Mouse (Mus musculus) cortical plate, adult 2 months (tissue): ENCODE measurements at regions not wholly inside any gene's neighbourhood (a gene's known extent, or its start where the extent isn't known, plus 50 kb on each side); places are given as distances from the start of the nearest gene placed in this dataset.
A peak's percentile ranks its signal among the peaks of the same experiment; 100 is the strongest.

ENCODE experiments used
- H3K27ac ChIP-seq: fragments of 200-500 bp; 2 replicates; pipeline ENCODE4 v1.5.1; 2012; ENCODE audit warnings: low read length, control low read depth, inconsistent platforms; ENCODE audit not compliant: insufficient read depth
- H3K4me1 ChIP-seq: fragments of 200-500 bp; 2 replicates; pipeline ENCODE4 v1.6.1; 2011; ENCODE audit warnings: low read length; ENCODE audit not compliant: control insufficient read depth, insufficient read depth
- H3K4me3 ChIP-seq: fragments of 200-500 bp; 2 replicates; pipeline ENCODE4 v1.5.1; 2011; ENCODE audit warnings: mild to moderate bottlenecking, low read length, control low read depth; ENCODE audit not compliant: insufficient read depth
- CTCF ChIP-seq: fragments of 200-500 bp; IDR thresholded peaks from 2 replicates; pipeline ENCODE4 v1.5.1; 2011; ENCODE audit warnings: mild to moderate bottlenecking, control low read depth, low read length; ENCODE audit not compliant: insufficient read depth; ENCODE audit errors: extremely low read depth
- POLR2A ChIP-seq: fragments of 200-500 bp; IDR thresholded peaks from 2 replicates; pipeline ENCODE4 v1.6.1; 2011; ENCODE audit warnings: mild to moderate bottlenecking, low read length, control low read depth; ENCODE audit not compliant: insufficient read depth; ENCODE audit errors: extremely low read depth

- Histone ChIP-seq H3K27ac (no peak overlapping the region), H3K4me1 (no peaks in the 10 kb centered on the region), H3K4me3 (no peak overlapping the region)
- TF ChIP-seq CTCF = no peak
- no peak for TF ChIP-seq POLR2A
These were observed 52.0 kb upstream of the Dynlrb2 start for GRCm38 (mm10) chr8:116452806-116453205.

- Histone ChIP-seq H3K4me1 (no peaks in the 10 kb centered on the region), H3K27ac (no peak overlapping the region), H3K4me3 (no peak overlapping the region)
- TF ChIP-seq CTCF (no peak), POLR2A (no peak)
These were observed 53.4 kb upstream of the Dynlrb2 start for GRCm38 (mm10) chr8:116451397-116451796.

DNA sequence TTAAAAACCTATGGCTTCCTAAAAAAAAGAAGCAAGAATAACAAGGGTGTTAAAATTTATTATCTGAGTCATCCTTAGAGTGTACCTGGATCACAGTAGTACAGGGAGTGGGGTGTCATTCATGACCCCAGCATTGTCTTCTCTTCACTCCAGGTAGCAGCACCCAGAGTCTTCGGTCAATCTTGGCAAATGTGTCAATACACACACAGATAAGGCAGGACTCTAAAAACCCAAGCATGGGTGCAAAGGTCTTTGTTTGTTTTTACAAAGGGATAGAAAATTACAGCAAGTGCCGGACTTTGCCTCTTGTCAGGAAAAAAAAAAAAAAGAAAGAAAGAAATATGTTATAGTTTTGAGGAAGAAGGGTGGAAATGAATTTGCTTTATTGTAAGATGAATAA lies 57.3 kb upstream of the Dynlrb2 start:
- TF ChIP-seq POLR2A = no peak
- TF ChIP-seq CTCF = no peak
- Histone ChIP-seq H3K4me3 (no peak overlapping the region), H3K27ac (no peak overlapping the region), H3K4me1 (no peaks in the 10 kb centered on the region)

- Histone ChIP-seq H3K27ac (no peak overlapping the region), H3K4me3 (no peak overlapping the region), H3K4me1 (no peaks in the 10 kb centered on the region)
- TF ChIP-seq POLR2A (no peak), CTCF (no peak)
These were observed 61.9 kb upstream of the Dynlrb2 start for GRCm38 (mm10) chr8:116442827-116443226.

DNA sequence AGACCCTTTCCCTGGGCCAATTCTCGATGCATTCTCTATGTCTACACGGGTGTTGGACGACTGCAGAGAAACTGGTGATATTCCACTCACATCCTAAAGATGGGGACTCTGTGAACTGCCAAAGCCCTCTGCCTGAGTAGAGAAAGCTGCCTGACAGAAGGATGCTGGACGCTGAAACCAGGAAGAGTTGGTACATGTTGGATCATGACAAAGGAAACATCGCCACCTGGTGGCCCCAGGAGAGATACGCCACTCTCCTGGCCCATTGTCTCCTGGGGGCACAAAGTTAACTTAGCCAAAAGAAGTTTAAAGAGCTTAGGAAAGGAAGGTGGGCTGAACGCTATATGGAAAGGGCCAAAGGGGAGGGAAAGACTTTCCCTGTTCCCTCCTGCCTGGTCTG lies 65.9 kb upstream of the Dynlrb2 start:
- Histone ChIP-seq H3K27ac (no peak overlapping the region), H3K4me3 (no peak overlapping the region), H3K4me1 (no peaks in the 10 kb centered on the region)
- TF ChIP-seq CTCF (peak; percentile 96), POLR2A (no peak)

- H3K4me3 ChIP-seq = no peak overlapping the region
- TF ChIP-seq POLR2A = no peak
- no peak for TF ChIP-seq CTCF
- H3K4me1 ChIP-seq = no peaks in the 10 kb centered on the region
- no peak overlapping the region for H3K27ac ChIP-seq
These were observed 69.3 kb upstream of the Dynlrb2 start for GRCm38 (mm10) chr8:116435268-116435980.

GRCm38 (mm10) chr8:116430051-116430450 lies 74.7 kb upstream of the Dynlrb2 start:
- Histone ChIP-seq H3K4me3 (no peak overlapping the region), H3K4me1 (no peaks in the 10 kb centered on the region), H3K27ac (no peak overlapping the region)
- TF ChIP-seq CTCF (no peak), POLR2A (no peak)

- TF ChIP-seq CTCF (0 out of 2 replicates have a peak, but pooled peaks have one; percentile 18), POLR2A (no peak)
- Histone ChIP-seq H3K4me3 (no peak overlapping the region), H3K4me1 (no peaks in the 10 kb centered on the region), H3K27ac (no peak overlapping the region)
These were observed 75.1 kb upstream of the Dynlrb2 start for GRCm38 (mm10) chr8:116429649-116430048.

DNA sequence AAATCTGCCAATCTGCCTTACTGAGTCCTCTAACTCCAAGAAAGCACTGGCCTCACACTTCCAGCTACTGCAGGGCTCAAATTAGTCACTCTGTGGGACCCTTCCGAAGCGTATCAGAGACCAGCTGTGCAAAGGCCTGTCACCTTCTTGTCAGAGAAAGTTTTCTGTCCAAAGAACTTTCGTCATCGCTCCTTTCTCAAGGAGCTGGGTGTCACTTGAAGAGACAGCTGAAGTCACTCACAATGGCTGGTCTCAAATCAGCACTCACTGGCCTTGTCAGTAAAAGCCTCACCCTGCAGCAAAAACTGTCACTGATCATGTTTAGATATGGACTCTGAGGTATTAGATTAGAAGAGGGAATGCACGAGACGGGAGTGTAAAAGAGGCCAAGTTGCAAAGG lies 81.9 kb upstream of the Dynlrb2 start:
- no peak for TF ChIP-seq POLR2A
- no peak for TF ChIP-seq CTCF
- Histone ChIP-seq H3K4me3 (no peak overlapping the region), H3K4me1 (no peaks in the 10 kb centered on the region), H3K27ac (no peak overlapping the region)

GRCm38 (mm10) chr8:116412703-116413102 lies 92.1 kb upstream of the Dynlrb2 start:
- no peak overlapping the region for H3K4me3 ChIP-seq
- TF ChIP-seq POLR2A (no peak), CTCF (no peak)
- H3K4me1 ChIP-seq = no peaks in the 10 kb centered on the region

DNA sequence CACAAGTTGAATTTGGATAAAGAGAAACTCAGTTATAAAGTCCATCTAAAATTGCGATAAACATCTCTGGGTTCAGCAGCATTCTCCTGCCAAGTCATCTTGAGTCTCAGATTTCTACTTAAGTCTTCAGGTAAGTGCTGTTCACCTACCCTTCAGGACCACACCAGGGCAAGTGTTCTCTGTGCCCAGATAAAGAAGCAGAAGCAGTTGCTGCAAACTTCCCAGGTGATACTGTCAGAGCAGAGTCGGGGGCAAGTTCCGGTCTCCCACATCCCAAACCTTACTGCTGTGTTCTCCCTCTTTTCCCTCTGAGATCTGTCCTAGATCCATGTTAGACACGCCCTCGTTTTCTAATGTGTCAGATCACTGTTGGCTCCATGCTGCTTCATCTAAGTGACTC lies 94.7 kb upstream of the Dynlrb2 start:
- Histone ChIP-seq H3K4me1 (no peaks in the 10 kb centered on the region), H3K27ac (no peak overlapping the region), H3K4me3 (no peak overlapping the region)
- TF ChIP-seq CTCF (no peak), POLR2A (no peak)

More at GRCm38 (mm10) chr8:116412703-116413102, 92.1 kb upstream of the Dynlrb2 start:
- H3K27ac ChIP-seq = no peak overlapping the region
